9 mouse cellular contexts compared by ENCODE assay signal in genomic region chr11:33744429-33744828, GRCm38 (mm10).
A peak's percentile ranks its signal among the peaks of the same experiment; 100 is the strongest.
DNase-seq lines count a peak whose midpoint lies in the region; ATAC-seq and TF ChIP-seq lines count a peak whose summit lies in the region.
"Had no signal": no experiment of that assay in that cellular context is flagged by ENCODE, and none has a peak within 500 bp of the region (broad histone marks: within the 10 kb centered on the region; RNA-seq: fewer than 3 reads in every experiment).

No protein-coding gene starts in this region.

- no peak overlapping the region for H3K27ac ChIP-seq in liver, adult 2 months (replicated peaks; ENCODE audit: insufficient read depth, low read depth, low read length)
- H3K27ac ChIP-seq in liver, embryonic 12.5 days, result no peak overlapping the region
- H3K27ac ChIP-seq in intestine, embryonic 14.5 days (ENCODE audit: low read depth), result no peak overlapping the region
- H3K27ac ChIP-seq in midbrain, embryonic 15.5 days, result no peak overlapping the region
- H3K27ac ChIP-seq: limb, embryonic 15.5 days had no signal

- no peaks in the 10 kb centered on the region for H3K9me3 ChIP-seq in liver, embryonic 12.5 days (replicated peaks)
- no peaks in the 10 kb centered on the region for H3K9me3 ChIP-seq in intestine, embryonic 14.5 days (ENCODE audit: control insufficient read depth, low read length)
- no peaks in the 10 kb centered on the region for H3K9me3 ChIP-seq in midbrain, embryonic 15.5 days
- H3K9me3 ChIP-seq: limb, embryonic 15.5 days had no signal

- H3K4me3 ChIP-seq in liver, adult 2 months (ENCODE audit: insufficient read depth, low read depth, low read length), result no peak overlapping the region
- H3K4me3 ChIP-seq in liver, embryonic 12.5 days, result no peak overlapping the region
- H3K4me3 ChIP-seq in intestine, embryonic 14.5 days (ENCODE audit: low read depth, low read length), result no peak overlapping the region
- H3K4me3 ChIP-seq in midbrain, embryonic 15.5 days, result no peak overlapping the region
- H3K4me3 ChIP-seq: limb, embryonic 15.5 days had no signal

- TF ChIP-seq POLR2A in liver, adult 2 months (IDR thresholded peaks at IDR 0.05; ENCODE audit: extremely low read depth, insufficient read depth, low read length), result no peak

- peak; percentile 8 for DNase-seq in liver, adult 2 months (ENCODE audit: extremely low read depth, low read depth, low spot score)
- DNase-seq in R1 (ENCODE audit: low read depth, low spot score), result peak; percentile 38
- DNase-seq in intestine, embryonic 14.5 days (ENCODE audit: low spot score), result no peak
- DNase-seq in cerebellum, adult 8-10 months, result no peak
- DNase-seq: gastrocnemius, postnatal 14 days had no signal

- no peak overlapping the region for H3K9ac ChIP-seq in liver, adult 2 months (ENCODE audit: low read depth, low read length)
- no peak overlapping the region for H3K9ac ChIP-seq in liver, embryonic 12.5 days
- no peak overlapping the region for H3K9ac ChIP-seq in intestine, embryonic 14.5 days (ENCODE audit: low read length)
- no peak overlapping the region for H3K9ac ChIP-seq in midbrain, embryonic 15.5 days
- H3K9ac ChIP-seq: limb, embryonic 15.5 days had no signal

- H3K4me1 ChIP-seq in liver, adult 2 months (ENCODE audit: control insufficient read depth, insufficient read depth, low read length), result no peaks in the 10 kb centered on the region
- no peaks in the 10 kb centered on the region for H3K4me1 ChIP-seq in liver, embryonic 12.5 days
- 0 out of 2 replicates have a peak, but pooled peaks cover 6% of the 10 kb centered on the region for H3K4me1 ChIP-seq in intestine, embryonic 14.5 days (replicated peaks; ENCODE audit: control insufficient read depth, insufficient read depth, low read length)
- peaks cover 18% of the 10 kb centered on the region; the same call in 1 of the 2 replicates for H3K4me1 ChIP-seq in midbrain, embryonic 15.5 days
- H3K4me1 ChIP-seq: limb, embryonic 15.5 days had no signal

- 11% methylated on average over 7 of the region's 7 CpGs for WGBS in liver, adult 2 months
- WGBS in liver, embryonic 12.5 days (ENCODE audit: insufficient replicate concordance), result 35% methylated on average over 7 of the region's 7 CpGs
- 8% methylated on average over 7 of the region's 7 CpGs for WGBS in intestine, embryonic 14.5 days
- WGBS in midbrain, embryonic 15.5 days, result 39% methylated on average over 7 of the region's 7 CpGs

- no peak overlapping the region for H3K4me2 ChIP-seq in liver, embryonic 12.5 days
- no peak overlapping the region for H3K4me2 ChIP-seq in intestine, embryonic 14.5 days (ENCODE audit: low read length)
- H3K4me2 ChIP-seq in midbrain, embryonic 15.5 days, result no peak overlapping the region
- H3K4me2 ChIP-seq: limb, embryonic 15.5 days had no signal

- no peak for ATAC-seq in liver, embryonic 12.5 days
- ATAC-seq in intestine, embryonic 14.5 days (replicated peaks; ENCODE audit: low FRiP score, low TSS enrichment, low read depth), result peak; percentile 82
- ATAC-seq in midbrain, embryonic 15.5 days (replicated peaks), result peak; percentile 42; the same call in 1 of the 2 replicates
- ATAC-seq in megakaryocyte-erythroid progenitor cell, adult 5-6 weeks (replicated peaks; ENCODE audit: low FRiP score, low TSS enrichment, poor library complexity, severe bottlenecking), result no peak

- no peaks in the 10 kb centered on the region for H3K79me2 ChIP-seq in liver, adult 2 months (ENCODE audit: control insufficient read depth, insufficient read depth, low read length)

- H3K27me3 ChIP-seq in liver, adult 2 months (ENCODE audit: control insufficient read depth, insufficient read depth, low read length), result no peaks in the 10 kb centered on the region
- no peaks in the 10 kb centered on the region for H3K27me3 ChIP-seq in liver, embryonic 12.5 days (replicated peaks)
- no peaks in the 10 kb centered on the region for H3K27me3 ChIP-seq in intestine, embryonic 14.5 days (replicated peaks; ENCODE audit: control insufficient read depth, insufficient read depth, low read length)
- H3K27me3 ChIP-seq in midbrain, embryonic 15.5 days (replicated peaks), result no peaks in the 10 kb centered on the region
- H3K27me3 ChIP-seq: limb, embryonic 15.5 days had no signal

- no peak for TF ChIP-seq CTCF in liver, adult 2 months (IDR thresholded peaks at IDR 0.05; ENCODE audit: low read depth, low read length)

- H3K36me3 ChIP-seq in liver, adult 2 months (ENCODE audit: control insufficient read depth, insufficient read depth, low read length), result no peaks in the 10 kb centered on the region
- H3K36me3 ChIP-seq in liver, embryonic 12.5 days, result no peaks in the 10 kb centered on the region
- H3K36me3 ChIP-seq in intestine, embryonic 14.5 days (ENCODE audit: control insufficient read depth, insufficient read depth, low read length), result no peaks in the 10 kb centered on the region
- no peaks in the 10 kb centered on the region for H3K36me3 ChIP-seq in midbrain, embryonic 15.5 days (replicated peaks)
- H3K36me3 ChIP-seq: limb, embryonic 15.5 days had no signal

Comparison
In these comparisons a context has a peak if more than half of its experiments do, and no peak if none do; other contexts are left out.
1. DNase-seq: peak in liver, adult 2 months (single experiment) and R1 (single experiment); none in intestine, embryonic 14.5 days (single experiment) and cerebellum, adult 8-10 months (single experiment).
2. ATAC-seq: peak in intestine, embryonic 14.5 days (single experiment) and midbrain, embryonic 15.5 days (single experiment); none in liver, embryonic 12.5 days (single experiment) and megakaryocyte-erythroid progenitor cell, adult 5-6 weeks (single experiment).